Mouse (Mus musculus): Measurements from ENCODE around the gene Tchhl1.

Gene Tchhl1

GRCm38 (mm10) chr3:93504536-93505189 is 36.1 kb downstream of the Tchhl1 start:
- DNase-seq (ENCODE audit: low spot score): no peak

- peak; percentile 91 for DNase-seq (ENCODE audit: low spot score)
These were observed 37.7 kb downstream of the Tchhl1 start for GRCm38 (mm10) chr3:93505960-93506863.

- DNase-seq (ENCODE audit: low spot score): no peak
These were observed 38.3 kb downstream of the Tchhl1 start for GRCm38 (mm10) chr3:93506881-93507325.

- DNase-seq (ENCODE audit: low spot score): no peak
These were observed 40.7 kb downstream of the Tchhl1 start for GRCm38 (mm10) chr3:93509301-93509700.

GRCm38 (mm10) chr3:93511036-93511435 is 42.5 kb downstream of the Tchhl1 start:
- DNase-seq (ENCODE audit: low spot score): no peak

- DNase-seq (ENCODE audit: low spot score): no peak
These were observed 43.2 kb downstream of the Tchhl1 start for GRCm38 (mm10) chr3:93511801-93512200.

GRCm38 (mm10) chr3:93512386-93513101 is 44.0 kb downstream of the Tchhl1 start:
- no peak for DNase-seq (ENCODE audit: low spot score)

GRCm38 (mm10) chr3:93514628-93515027 is 46.1 kb downstream of the Tchhl1 start:
- peak; percentile 32 for DNase-seq (ENCODE audit: low spot score)

GRCm38 (mm10) chr3:93517343-93517742 is 48.8 kb downstream of the Tchhl1 start:
- no peak for DNase-seq (ENCODE audit: low spot score)

- DNase-seq (ENCODE audit: low spot score): no peak
These were observed 51.3 kb downstream of the Tchhl1 start for GRCm38 (mm10) chr3:93519856-93520329.

- peak; percentile 22 for DNase-seq (ENCODE audit: low spot score)
These were observed 52.0 kb downstream of the Tchhl1 start, which contains the start of gene S100a11 for GRCm38 (mm10) chr3:93520330-93521193. Gene S100a11 (plus strand): TSS chr3:93520488.

Data from T-cell, adult 2 months (primary cell).